Mouse (Mus musculus): Measurements from ENCODE around the gene Pdxk.

- TF ChIP-seq CTCF (IDR thresholded peaks at IDR 0.05; ENCODE audit: control insufficient read depth, insufficient read depth, insufficient replicate concordance, low read depth, low read length) (no peak), POLR2A (IDR thresholded peaks at IDR 0.05; ENCODE audit: control insufficient read depth, low read depth, low read length) (no peak)
Observed at GRCm38 (mm10) chr10:78476821-78477220, 12.0 kb upstream of the Pdxk start.
